Mouse (Mus musculus): ENCODE data around the gene D130043K22Rik.

- no peak for TF ChIP-seq GATA1 (IDR thresholded peaks at IDR 0.05; ENCODE audit: borderline replicate concordance, low read length)
- no peak for TF ChIP-seq FLI1 (IDR thresholded peaks at IDR 0.05; ENCODE audit: low read length)
Observed at GRCm38 (mm10) chr13:24920333-24920977, 75.5 kb downstream of the D130043K22Rik start.

Data from megakaryocyte, embryonic 14.5 days (primary cell).